Mouse (Mus musculus) hindbrain, embryonic 10.5 days (tissue): ENCODE measurements around the gene Adra2b. TPM values are rescaled to one million over a fixed set of nuclear protein-coding genes. Genes with fewer than 3 reads are reported as not detected.

Experiments
- DNase-seq: peaks from one replicate; pipeline ENCODE4 v3.0.0-alpha.2; 2017; ENCODE audit warnings: low spot score
- H3K27ac ChIP-seq: fragments of 300-500 bp; sonication (generic); 2 replicates; pipeline ENCODE4 v1.5.1; 2016; ENCODE audit warnings: mild to moderate bottlenecking, moderate library complexity
- H3K27me3 ChIP-seq: fragments of 300-500 bp; sonication (generic); 2 replicates; pipeline ENCODE4 v1.6.1; 2016; ENCODE audit warnings: mild to moderate bottlenecking; ENCODE audit not compliant: poor library complexity, insufficient read depth, severe bottlenecking
- H3K36me3 ChIP-seq: fragments of 300-500 bp; sonication (generic); 2 replicates; pipeline ENCODE4 v1.6.1; 2016; ENCODE audit warnings: mild to moderate bottlenecking, moderate library complexity
- H3K4me1 ChIP-seq: fragments of 300-500 bp; sonication (generic); replicated peaks from 2 replicates; pipeline ENCODE4 v1.6.1; 2016; ENCODE audit warnings: mild to moderate bottlenecking
- H3K4me3 ChIP-seq: fragments of 300-500 bp; sonication (generic); 2 replicates; pipeline ENCODE4 v1.5.1; 2016; ENCODE audit warnings: mild to moderate bottlenecking, moderate library complexity
- H3K9me3 ChIP-seq: fragments of 300-500 bp; sonication (generic); 2 replicates; pipeline ENCODE4 v1.6.1; 2016; ENCODE audit warnings: mild to moderate bottlenecking, moderate library complexity
- WGBS: fragments of 180-500 bp; shearing (Covaris S2); methylation state at CpG from one replicate; pipeline ENCODE4 v1.1.7; 2016; 5-methylcytosine and 5-hydroxymethylcytosine counted together
- polyA plus RNA-seq: library from polyadenylated mRNA; unstranded; fragments of >200 nt; fragmentation: Nextera tagmentation; extraction: Ambion mirVana; gene quantifications from 2 replicates; pipeline ENCODE4 v1.2.1, GENCODE M21; 2016

Gene Adra2b
- polyA plus RNA-seq, 1 experiment from 2014 or later: 3.0 TPM

GRCm38 (mm10) chr2:127346334-127346733, 16.7 kb upstream of the Adra2b start:
- no peak overlapping the region for H3K27ac ChIP-seq
- no peak for DNase-seq

DNA sequence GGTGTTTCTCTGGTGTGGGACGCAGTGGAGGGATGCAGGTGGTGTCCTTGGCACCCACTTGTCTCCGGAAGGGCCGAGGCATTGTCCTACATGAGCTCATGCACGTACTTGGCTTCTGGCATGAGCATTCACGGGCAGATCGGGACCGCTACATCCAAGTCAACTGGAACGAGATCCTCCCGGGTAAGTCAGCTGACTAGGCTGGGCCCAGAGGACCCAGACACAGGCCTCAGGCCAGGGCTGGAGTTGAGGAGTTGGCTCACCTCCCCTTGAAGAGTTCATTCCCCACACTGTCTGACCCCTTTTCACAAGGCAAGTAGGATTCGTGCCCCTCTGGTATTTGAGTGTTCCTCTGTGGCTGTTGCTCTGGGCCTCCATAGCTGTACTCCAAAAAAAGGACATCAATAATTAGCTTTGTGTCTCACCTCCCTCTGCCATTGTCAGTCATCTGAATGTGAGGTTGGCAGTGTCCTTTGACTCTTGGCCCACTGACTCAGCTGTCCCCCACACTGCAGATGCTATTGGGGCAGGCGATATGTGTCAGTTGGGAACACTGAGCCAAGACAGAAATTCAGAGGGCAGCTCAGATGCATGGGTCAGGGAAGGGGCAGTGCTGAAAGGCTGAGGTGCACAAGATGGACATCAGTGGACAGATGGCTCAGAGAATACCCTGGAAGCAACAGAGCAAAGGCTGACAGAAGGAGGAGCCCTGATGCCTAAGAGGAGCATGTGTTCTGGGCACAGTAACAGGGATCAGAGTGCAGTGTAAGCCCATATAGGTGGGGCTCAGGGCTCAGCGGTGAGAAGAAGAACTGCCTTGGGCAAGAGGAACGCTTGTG, 15.6 kb upstream of the Adra2b start:
- Histone ChIP-seq H3K4me3 (no peak overlapping the region), H3K27me3 (no peaks in the 10 kb centered on the region), H3K4me1 (no peaks in the 10 kb centered on the region), H3K27ac (no peak overlapping the region), H3K9me3 (no peaks in the 10 kb centered on the region), H3K36me3 (no peaks in the 10 kb centered on the region)
- no peak for DNase-seq
- 83% methylated on average over 13 of the region's 13 CpGs for WGBS

More at GRCm38 (mm10) chr2:127346334-127346733, 16.7 kb upstream of the Adra2b start:
- Histone ChIP-seq H3K4me3 (no peak overlapping the region), H3K36me3 (no peaks in the 10 kb centered on the region), H3K4me1 (no peaks in the 10 kb centered on the region), H3K27me3 (no peaks in the 10 kb centered on the region), H3K9me3 (no peaks in the 10 kb centered on the region)
- 68% methylated on average over 1 of the region's 1 CpGs for WGBS

- 89% methylated on average over 4 of the region's 4 CpGs for WGBS
These were observed 9.1 kb upstream of the Adra2b start for GRCm38 (mm10) chr2:127353881-127354280.

DNA sequence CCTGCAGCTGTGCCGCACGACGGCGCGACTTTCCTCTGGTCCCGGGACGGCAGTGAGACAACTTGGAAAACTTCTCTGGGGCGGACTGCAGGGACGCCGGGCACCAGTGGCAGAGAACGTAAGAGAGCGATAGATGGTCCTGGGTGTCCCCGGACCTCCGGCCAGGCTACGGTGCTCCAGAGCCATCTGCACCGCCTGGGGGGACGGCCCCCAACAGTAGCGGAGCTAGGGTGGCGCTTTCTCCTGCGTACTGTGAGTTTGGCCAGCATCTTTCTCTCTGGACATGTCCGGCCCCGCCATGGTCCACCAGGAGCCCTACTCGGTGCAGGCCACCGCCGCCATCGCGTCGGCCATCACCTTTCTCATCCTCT, 259 bp downstream of the Adra2b start:
- Histone ChIP-seq H3K4me3 (peak overlapping the region; percentile 50), H3K36me3 (no peaks in the 10 kb centered on the region), H3K9me3 (no peaks in the 10 kb centered on the region), H3K27ac (peak overlapping the region; percentile 30; the same call in 1 of the 2 replicates), H3K4me1 (peaks cover 25% of the 10 kb centered on the region), H3K27me3 (peaks cover 79% of the 10 kb centered on the region)
- DNase-seq: no peak
- WGBS: under 1% methylated on average over 28 of the region's 28 CpGs

More at GRCm38 (mm10) chr2:127353881-127354280, 9.1 kb upstream of the Adra2b start:
- Histone ChIP-seq H3K27me3 (peaks cover 10% of the 10 kb centered on the region), H3K4me3 (no peak overlapping the region), H3K4me1 (no peaks in the 10 kb centered on the region), H3K9me3 (no peaks in the 10 kb centered on the region), H3K36me3 (no peaks in the 10 kb centered on the region), H3K27ac (no peak overlapping the region)
- no peak for DNase-seq

DNA sequence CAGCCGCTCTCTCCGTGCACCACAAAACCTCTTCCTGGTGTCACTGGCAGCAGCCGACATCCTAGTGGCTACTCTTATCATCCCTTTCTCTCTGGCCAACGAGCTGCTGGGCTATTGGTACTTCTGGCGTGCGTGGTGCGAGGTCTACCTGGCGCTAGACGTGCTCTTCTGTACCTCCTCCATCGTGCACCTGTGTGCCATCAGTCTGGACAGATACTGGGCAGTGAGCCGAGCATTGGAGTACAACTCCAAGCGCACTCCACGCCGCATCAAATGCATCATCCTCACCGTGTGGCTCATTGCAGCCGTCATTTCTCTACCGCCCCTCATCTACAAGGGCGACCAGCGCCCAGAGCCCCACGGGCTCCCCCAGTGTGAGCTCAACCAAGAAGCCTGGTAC, 688 bp downstream of the Adra2b start:
- DNase-seq: no peak
- no peaks in the 10 kb centered on the region for H3K9me3 ChIP-seq
- no peaks in the 10 kb centered on the region for H3K36me3 ChIP-seq
- no peak overlapping the region for H3K27ac ChIP-seq
- peak overlapping the region; percentile 50 for H3K4me3 ChIP-seq
- WGBS: 8% methylated on average over 20 of the region's 20 CpGs
- H3K4me1 ChIP-seq: peaks cover 25% of the 10 kb centered on the region
- peaks cover 79% of the 10 kb centered on the region for H3K27me3 ChIP-seq

DNA sequence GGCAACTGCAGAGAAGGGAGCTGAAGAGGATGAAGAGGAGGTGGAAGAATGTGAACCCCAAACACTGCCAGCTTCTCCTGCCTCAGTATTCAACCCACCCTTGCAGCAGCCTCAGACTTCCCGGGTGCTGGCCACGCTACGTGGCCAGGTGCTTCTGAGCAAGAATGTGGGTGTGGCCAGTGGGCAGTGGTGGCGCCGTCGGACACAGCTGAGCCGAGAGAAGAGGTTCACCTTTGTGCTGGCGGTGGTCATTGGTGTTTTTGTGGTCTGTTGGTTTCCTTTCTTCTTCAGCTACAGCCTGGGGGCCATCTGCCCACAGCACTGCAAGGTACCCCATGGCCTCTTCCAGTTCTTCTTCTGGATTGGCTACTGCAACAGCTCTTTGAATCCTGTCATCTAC, 1.4 kb downstream of the Adra2b start:
- Histone ChIP-seq H3K9me3 (no peaks in the 10 kb centered on the region), H3K27ac (peak overlapping the region; percentile 45; the same call in 1 of the 2 replicates), H3K4me3 (peak overlapping the region; percentile 50), H3K4me1 (peaks cover 25% of the 10 kb centered on the region), H3K27me3 (peaks cover 79% of the 10 kb centered on the region), H3K36me3 (no peaks in the 10 kb centered on the region)
- no peak for DNase-seq
- 20% methylated on average over 8 of the region's 8 CpGs for WGBS

- Histone ChIP-seq H3K4me3 (no peak overlapping the region), H3K4me1 (peaks cover 47% of the 10 kb centered on the region), H3K27me3 (peaks cover 63% of the 10 kb centered on the region), H3K9me3 (no peaks in the 10 kb centered on the region), H3K36me3 (no peaks in the 10 kb centered on the region), H3K27ac (peak overlapping the region; percentile 40; the same call in 1 of the 2 replicates)
- WGBS: 71% methylated on average over 10 of the region's 10 CpGs
- no peak for DNase-seq
These were observed 4.3 kb downstream of the Adra2b start for GRCm38 (mm10) chr2:127367126-127367820.

GRCm38 (mm10) chr2:127369703-127370376, 6.8 kb downstream of the Adra2b start:
- peak overlapping the region; percentile 73 for H3K27ac ChIP-seq
- H3K36me3 ChIP-seq: no peaks in the 10 kb centered on the region
- H3K9me3 ChIP-seq: no peaks in the 10 kb centered on the region
- no peak for DNase-seq
- H3K4me3 ChIP-seq: no peak overlapping the region
- peaks cover 24% of the 10 kb centered on the region for H3K4me1 ChIP-seq
- peaks cover 38% of the 10 kb centered on the region for H3K27me3 ChIP-seq
- WGBS: 69% methylated on average over 5 of the region's 5 CpGs

DNA sequence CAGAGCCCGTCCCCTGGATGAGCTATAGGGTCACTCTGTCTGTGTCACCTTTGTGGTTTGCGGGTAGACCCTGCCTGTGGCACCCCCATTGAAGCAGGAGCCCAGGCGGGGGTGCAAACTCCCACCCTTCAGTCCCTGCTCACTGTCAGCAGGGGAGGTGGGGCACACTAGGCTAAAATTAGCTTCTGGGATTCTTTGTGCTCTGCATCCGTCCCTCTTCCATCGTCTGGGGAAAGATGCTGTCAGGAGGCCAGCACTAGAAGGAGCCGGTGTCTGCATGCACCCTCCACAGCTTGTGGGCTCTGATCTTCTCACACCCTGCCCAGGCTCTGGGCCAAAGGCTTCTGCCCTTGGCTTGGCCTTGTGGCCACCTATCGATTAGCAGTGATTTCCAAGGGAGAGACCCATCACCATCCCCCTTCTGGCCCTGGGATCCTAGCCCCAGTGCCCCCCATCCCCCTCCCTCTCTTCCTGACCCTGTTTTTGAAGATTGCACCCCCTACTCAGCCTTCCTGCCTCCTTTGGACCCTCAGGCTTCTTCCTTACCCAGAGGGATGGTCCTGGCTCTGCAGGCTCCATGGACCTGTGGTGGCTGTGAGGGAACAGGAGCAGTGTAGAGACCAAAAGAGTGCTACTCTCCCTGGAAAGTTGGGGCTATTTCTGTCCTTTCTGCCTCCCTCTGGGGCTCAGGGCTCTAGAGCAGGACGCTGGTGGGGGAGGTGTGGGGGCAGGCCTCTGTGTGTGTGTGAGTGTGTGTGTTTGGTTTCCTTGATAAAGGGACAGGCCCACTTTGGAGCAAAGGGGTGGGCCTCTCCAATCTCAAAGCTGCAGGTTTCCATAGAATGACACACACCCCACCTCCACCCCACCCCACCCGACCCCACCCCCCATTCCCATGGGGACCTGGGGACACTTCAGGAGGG, 7.8 kb downstream of the Adra2b start:
- Histone ChIP-seq H3K9me3 (no peaks in the 10 kb centered on the region), H3K27me3 (peaks cover 28% of the 10 kb centered on the region), H3K36me3 (no peaks in the 10 kb centered on the region), H3K4me1 (peaks cover 28% of the 10 kb centered on the region), H3K27ac (peak overlapping the region; percentile 73), H3K4me3 (peak overlapping the region; percentile 21; the same call in 1 of the 2 replicates)
- WGBS: 42% methylated on average over 9 of the region's 9 CpGs
- no peak for DNase-seq

- Histone ChIP-seq H3K4me1 (peaks cover 29% of the 10 kb centered on the region), H3K27me3 (peaks cover 21% of the 10 kb centered on the region)
- 87% methylated on average over 1 of the region's 1 CpGs for WGBS
These were observed 8.5 kb downstream of the Adra2b start for GRCm38 (mm10) chr2:127371484-127371861.

DNA sequence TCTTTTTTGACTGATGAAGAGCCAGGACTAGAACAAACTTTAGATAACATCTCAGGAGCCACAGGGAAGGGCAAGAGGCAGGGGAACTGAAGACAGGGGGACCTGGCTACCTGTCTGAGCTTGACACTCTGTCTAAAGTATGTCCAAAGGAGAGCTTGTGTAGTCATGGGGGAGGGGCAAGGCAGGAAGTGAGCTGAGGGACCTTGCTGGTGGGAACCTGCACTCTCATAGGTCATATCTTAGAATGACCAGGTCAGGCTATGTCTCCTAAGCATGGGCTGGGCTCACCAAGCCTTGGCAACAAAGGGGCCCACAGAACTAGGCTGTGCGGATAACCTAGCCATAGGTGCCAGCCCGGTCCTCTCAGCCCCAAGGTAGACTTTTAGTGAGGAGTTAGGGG, 9.1 kb downstream of the Adra2b start:
- Histone ChIP-seq H3K4me3 (no peak overlapping the region), H3K27me3 (peaks cover 15% of the 10 kb centered on the region), H3K27ac (no peak overlapping the region), H3K36me3 (no peaks in the 10 kb centered on the region), H3K4me1 (peaks cover 32% of the 10 kb centered on the region), H3K9me3 (no peaks in the 10 kb centered on the region)
- DNase-seq: no peak
- 88% methylated on average over 2 of the region's 2 CpGs for WGBS

More at GRCm38 (mm10) chr2:127371484-127371861, 8.5 kb downstream of the Adra2b start:
- no peaks in the 10 kb centered on the region for H3K36me3 ChIP-seq
- no peak for DNase-seq
- H3K27ac ChIP-seq: peak overlapping the region; percentile 73
- no peak overlapping the region for H3K4me3 ChIP-seq
- H3K9me3 ChIP-seq: no peaks in the 10 kb centered on the region

DNA sequence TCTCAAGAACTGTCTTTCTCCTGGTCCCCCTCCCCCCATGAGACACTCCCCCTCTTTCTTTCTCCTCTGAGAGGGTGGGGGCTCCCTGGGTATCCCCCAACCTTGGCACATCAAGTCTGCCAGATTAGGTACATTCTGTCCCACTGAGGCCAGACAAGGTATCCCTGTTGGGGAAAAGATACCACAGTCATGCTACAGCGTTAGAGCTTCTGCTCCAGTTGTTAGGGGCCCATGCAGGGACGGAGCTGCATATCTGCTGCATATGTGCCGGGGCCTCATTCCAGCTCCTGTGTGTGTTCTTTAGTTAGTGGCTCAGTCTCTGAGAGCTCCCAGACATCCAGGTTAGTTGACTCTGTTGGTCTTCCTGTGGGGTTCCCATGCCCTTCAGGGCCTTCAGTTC, 11.1 kb downstream of the Adra2b start:
- H3K27me3 ChIP-seq: peaks cover 5% of the 10 kb centered on the region; the same call in 1 of the 2 replicates
- peak overlapping the region; percentile 70; the same call in 1 of the 2 replicates for H3K27ac ChIP-seq
- H3K4me3 ChIP-seq: no peak overlapping the region
- 87% methylated on average over 3 of the region's 3 CpGs for WGBS
- H3K36me3 ChIP-seq: no peaks in the 10 kb centered on the region
- no peak for DNase-seq
- H3K4me1 ChIP-seq: peaks cover 50% of the 10 kb centered on the region
- H3K9me3 ChIP-seq: no peaks in the 10 kb centered on the region
